Mouse (Mus musculus) lung, postnatal 36 days (tissue): Measurements from ENCODE around the gene Hist1h2bf.
A peak's percentile ranks its signal among the peaks of the same experiment; 100 is the strongest.
"Not testable (repeated sequence)": the region's sequence is repeated elsewhere in the genome, so short reads cannot be mapped to it uniquely, and the experiment has no call there.

Experiments used
- DNase-seq: peaks from one replicate; pipeline ENCODE4 v3.0.0; 2022; ENCODE audit warnings: mixed read lengths

The Hist1h2bf gene

DNA sequence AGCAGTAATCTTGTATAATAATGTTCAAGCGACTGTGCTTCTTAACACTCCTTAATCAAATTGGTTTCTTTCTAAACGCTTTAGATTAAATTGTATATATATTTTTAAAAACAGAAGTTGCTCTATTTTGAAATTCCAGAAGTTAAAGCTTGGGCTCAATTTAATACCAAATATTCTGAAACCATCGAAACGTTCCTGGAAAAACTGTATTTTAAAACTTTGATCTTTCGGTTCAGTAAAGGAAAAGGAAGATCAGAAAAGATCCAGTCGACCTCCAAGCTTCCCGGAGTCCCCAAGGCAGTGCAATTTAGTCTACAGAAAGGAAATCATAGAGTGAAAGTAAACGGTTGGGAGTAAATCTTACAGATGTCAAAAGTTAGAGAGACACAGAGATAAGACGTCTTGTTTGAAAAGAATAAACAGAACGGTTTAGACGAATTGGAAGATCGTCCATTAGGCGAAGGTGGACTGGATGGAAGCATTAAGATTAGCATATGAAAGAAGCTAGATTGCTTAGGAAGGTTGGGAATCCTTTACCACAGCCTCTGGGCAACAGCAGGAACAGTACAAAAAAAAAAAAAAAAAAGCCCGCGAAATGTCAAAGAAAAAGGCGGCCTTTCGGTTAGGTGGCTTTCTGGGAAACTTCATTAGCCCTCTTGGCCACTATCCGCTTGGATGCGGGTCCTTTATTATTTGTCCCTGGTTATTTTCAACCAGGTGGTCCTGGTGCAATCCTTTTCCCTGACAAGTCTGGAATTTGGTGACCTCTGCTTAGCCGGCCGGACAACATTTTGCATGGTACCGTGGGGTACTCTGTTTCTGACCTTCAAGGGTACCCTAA, 12.3 kb upstream of the Hist1h2bf start:
- DNase-seq, result no peak

DNA sequence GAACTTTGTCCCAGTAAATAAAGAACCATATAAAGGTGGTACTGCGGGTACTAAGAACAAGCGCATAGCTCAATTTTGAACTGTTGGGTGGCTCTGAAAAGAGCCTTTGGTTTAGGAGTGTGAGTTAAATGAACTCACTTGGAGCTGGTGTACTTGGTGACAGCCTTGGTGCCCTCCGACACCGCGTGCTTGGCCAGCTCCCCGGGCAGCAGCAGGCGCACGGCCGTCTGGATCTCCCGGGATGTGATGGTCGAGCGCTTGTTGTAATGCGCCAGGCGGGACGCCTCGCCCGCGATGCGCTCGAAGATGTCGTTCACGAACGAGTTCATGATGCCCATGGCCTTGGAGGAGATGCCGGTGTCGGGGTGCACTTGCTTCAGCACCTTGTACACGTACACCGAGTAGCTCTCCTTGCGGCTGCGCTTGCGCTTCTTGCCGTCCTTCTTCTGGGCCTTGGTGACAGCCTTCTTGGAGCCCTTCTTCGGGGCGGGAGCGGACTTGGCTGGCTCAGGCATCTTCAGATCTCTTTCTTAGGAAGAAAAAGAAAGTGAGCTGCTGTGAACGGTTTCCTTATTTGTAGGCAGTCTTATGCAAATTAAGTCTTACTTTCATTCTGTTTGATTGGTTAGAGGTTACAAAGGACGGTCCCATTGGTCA, 11.6 kb upstream of the Hist1h2bf start:
- peak; percentile 88 for DNase-seq

DNA sequence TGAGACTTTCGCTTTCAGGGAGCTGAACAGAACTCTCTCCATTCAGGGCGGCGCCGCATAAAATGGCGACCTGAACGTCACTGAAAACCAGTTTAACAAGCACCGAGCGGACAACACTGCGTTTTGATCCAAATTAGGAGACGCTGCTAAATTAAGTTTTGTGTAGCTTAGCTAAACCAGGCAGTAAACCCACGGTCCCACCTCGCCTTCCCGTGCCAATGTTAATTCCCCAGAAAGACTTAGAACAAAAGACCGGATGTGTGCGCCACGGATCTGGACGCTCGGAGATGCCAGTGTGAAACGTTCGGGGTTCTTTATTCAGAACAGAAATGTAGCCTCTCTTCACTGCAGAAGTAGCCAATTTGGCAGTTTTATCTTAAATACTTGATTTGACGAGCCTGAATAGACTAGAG, 11.0 kb upstream of the Hist1h2bf start:
- DNase-seq, result peak; percentile 89

DNA sequence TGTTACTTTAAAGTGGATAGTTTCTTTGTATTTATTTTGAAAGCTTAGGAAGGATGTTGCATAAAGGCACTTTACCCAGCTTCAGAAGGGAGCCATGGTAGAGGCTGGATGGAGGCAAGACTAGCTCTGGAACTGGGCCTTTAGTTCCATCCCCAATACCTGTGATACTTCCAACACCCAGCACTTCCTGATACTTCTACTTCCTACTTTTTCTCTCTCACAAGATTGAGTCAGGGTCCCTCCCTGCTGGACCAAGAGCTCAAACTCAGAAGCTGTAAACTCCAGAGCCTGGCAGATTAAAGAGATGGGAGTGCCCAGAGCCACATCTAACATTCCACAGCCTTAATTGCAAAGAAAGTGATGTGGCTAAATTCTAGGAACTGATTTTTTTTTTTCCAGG, 10.3 kb upstream of the Hist1h2bf start:
- no peak for DNase-seq

DNA sequence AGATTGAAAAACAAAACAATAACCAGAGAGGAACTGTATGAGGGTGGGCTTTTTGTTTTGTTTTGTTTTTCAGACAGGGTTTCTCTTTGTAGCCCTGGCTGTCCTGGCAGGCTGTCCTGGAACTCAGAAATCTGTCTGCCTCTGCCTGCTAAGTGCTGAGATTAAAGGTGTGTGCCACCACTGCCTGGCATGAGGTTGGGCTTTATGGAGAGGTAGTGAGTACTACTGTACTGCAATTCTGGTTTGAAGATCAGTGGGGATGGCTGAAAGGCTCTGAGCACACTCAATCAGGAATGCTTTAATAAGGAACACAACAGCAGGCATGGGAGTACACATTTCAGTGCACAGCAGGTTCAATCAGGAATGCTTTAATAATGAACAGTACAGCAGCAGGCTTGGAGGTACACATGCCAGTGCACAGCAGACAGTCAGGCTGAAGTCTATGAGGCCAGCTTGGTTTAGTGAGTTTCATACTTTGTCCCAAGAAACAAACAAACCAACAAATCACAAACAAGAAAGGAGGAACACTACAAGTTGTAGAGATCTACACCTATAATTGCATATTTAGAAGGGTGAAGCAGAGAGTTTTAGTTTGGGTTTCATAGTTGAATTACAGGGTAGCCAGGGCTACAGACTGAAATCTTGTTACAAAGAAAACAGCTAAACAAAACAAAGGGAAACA, 9.5 kb upstream of the Hist1h2bf start:
- DNase-seq, result no peak

- DNase-seq, result no peak
Observed at GRCm38 (mm10) chr13:23582219-23583056, 8.4 kb upstream of the Hist1h2bf start.

- peak; percentile 100 for DNase-seq
Observed at GRCm38 (mm10) chr13:23581408-23582218, 7.6 kb upstream of the Hist1h2bf start, which contains the start of gene Hist1h4d. Hist1h4d (plus strand) TSS chr13:23581598.

DNA sequence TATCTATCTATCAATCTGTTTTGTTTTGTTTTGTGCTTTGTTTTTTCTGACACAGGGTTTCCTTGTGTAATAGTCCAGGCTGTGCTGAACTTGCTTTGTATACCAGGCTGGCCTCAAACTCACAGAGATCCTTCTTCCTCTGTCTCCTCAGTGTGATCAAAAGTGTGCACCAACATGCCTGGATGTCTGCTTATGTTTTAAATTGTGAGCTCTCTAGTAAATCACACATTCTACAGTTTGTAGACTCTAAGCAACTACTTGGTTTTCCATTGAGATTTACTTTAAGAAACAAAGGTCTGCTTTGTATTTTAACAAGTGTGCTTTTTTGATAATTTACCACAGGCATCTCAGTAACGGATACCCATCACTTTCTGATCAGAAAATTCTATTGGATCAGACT, 3.8 kb upstream of the Hist1h2bf start:
- no peak for DNase-seq

DNA sequence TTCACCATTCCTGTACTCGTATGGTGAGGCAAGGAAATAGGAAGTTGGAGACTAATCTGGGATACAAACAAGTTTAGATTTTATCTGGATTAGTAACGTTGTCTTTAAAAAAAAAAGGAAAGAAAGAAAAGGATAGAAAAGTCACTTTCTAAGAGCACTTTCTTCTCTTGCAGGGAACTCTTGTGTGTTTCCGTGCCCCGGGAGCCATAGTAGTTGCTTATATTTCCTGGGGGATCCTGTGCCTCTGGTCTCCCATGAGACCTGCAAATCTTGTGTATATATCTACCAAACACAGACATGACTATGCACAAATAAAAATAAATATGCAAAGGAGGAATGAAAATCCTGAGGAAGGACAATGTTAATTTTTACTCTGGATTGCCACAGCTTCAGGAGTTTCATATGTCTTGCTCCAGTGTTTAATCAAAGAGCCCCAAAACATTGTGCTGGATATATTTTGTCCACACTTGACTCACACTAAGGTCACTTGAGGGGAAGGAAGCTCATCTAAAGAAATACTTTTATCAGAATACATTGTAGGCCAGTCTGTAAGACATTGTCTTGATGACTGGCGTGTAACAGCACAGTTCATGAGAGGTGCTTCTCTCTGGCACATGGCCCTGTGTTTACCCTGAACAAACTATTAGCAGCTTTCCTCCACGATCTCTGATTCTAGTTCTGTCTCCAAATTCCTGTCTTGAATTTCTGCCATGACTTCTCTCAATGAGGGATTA, 3.1 kb upstream of the Hist1h2bf start:
- no peak for DNase-seq

- DNase-seq, result no peak
Observed at GRCm38 (mm10) chr13:23576351-23576881, 2.4 kb upstream of the Hist1h2bf start.

DNA sequence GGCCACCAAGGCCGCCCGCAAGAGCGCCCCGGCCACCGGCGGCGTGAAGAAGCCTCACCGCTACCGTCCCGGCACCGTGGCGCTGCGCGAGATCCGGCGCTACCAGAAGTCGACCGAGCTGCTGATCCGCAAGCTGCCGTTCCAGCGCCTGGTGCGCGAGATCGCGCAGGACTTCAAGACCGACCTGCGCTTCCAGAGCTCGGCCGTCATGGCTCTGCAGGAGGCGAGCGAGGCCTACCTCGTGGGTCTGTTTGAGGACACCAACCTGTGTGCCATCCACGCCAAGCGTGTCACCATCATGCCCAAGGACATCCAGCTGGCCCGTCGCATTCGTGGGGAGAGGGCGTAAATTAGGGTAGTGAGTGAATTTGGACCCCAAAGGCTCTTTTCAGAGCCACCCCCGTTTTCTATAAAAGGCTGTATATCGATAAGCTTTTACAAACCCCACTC, 1.9 kb upstream of the Hist1h2bf start:
- DNase-seq, result not testable (repeated sequence)

GRCm38 (mm10) chr13:23575271-23575851, 1.4 kb upstream of the Hist1h2bf start, which contains the start of gene Hist1h3d:
Hist1h3d (plus strand) TSS chr13:23575763.
- DNase-seq, result peak; percentile 78

GRCm38 (mm10) chr13:23574546-23575170, 662 bp upstream of the Hist1h2bf start:
- DNase-seq, result not testable (repeated sequence)

DNA sequence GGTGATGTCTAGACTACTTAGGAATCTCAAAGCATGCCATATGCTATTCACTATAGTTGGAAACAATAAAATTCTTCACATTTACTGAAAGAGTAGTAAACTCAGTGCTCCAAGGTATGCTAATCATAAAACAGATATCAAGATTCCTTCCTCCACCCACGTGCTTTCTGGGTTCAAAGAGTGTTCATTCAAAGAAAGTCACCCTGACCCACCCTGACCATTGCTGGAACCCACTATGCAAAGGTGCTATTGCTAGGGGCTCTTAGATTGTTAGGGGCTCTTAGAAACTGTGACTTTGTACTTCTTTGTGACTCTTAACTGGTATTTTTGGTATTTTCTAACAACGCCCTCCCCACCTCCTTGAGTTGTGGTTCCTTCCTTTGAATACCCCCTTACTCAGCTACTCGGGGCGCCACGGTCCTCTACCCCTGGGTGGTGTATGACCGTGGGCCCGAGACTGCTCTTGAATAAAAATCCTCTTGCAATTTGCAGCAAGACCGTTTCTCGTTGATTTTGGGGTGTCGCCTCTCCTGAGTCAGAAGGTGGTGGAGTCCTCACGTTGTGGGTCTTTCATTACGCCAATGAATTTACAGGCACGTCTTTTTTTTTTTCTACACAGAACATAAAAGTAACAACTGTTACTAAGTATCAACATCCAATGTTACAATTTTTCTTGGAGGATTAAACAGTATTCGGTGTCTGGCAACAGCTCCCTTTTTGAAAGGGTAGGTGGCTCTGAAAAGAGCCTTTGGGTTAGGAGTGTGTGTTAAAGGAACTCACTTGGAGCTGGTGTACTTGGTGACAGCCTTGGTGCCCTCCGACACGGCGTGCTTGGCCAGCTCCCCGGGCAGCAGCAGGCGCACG, 730 bp downstream of the Hist1h2bf start:
- DNase-seq, result not testable (repeated sequence)

- no peak for DNase-seq
Observed at GRCm38 (mm10) chr13:23572218-23573033, 1.6 kb downstream of the Hist1h2bf start.

DNA sequence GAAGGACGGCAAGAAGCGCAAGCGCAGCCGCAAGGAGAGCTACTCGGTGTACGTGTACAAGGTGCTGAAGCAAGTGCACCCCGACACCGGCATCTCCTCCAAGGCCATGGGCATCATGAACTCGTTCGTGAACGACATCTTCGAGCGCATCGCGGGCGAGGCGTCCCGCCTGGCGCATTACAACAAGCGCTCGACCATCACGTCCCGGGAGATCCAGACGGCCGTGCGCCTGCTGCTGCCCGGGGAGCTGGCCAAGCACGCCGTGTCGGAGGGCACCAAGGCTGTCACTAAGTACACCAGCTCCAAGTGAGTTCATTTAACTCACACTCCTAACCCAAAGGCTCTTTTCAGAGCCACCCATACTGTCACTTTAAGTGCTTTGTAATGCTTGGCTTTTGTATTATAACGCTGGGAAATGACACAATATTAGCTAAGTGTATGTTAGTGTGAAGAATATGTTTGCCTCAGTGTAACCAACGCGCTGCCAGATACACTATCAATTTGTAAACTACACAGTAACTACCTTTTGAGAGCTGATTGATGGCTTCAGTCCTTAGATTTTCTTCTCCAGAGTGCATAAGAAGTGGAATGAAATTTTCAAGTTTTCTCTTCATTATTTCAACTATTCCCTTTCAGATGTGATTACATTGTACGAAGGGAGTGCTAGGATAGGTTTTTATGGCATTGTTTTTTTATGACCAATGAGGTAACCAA, 2.3 kb downstream of the Hist1h2bf start:
- not testable (repeated sequence) for DNase-seq

- peak; percentile 85 for DNase-seq
Observed at GRCm38 (mm10) chr13:23571022-23571503, 2.9 kb downstream of the Hist1h2bf start, which contains the start of the genes Hist1h2ae and Hist1h2bg. Hist1h2ae (minus strand) TSS chr13:23571220. Hist1h2bg (plus strand) TSS chr13:23571396.
